Mouse (Mus musculus): ENCODE measurements around the gene Prickle4. TPM values are rescaled to one million over a fixed set of nuclear protein-coding genes. Genes with fewer than 3 reads are reported as not detected.

The Prickle4 gene
- polyA plus RNA-seq (2016; fragmentation: Nextera tagmentation; extraction: Ambion mirVana) = 0.79 TPM in 1 of 2 replicates, not detected in the other

DNA sequence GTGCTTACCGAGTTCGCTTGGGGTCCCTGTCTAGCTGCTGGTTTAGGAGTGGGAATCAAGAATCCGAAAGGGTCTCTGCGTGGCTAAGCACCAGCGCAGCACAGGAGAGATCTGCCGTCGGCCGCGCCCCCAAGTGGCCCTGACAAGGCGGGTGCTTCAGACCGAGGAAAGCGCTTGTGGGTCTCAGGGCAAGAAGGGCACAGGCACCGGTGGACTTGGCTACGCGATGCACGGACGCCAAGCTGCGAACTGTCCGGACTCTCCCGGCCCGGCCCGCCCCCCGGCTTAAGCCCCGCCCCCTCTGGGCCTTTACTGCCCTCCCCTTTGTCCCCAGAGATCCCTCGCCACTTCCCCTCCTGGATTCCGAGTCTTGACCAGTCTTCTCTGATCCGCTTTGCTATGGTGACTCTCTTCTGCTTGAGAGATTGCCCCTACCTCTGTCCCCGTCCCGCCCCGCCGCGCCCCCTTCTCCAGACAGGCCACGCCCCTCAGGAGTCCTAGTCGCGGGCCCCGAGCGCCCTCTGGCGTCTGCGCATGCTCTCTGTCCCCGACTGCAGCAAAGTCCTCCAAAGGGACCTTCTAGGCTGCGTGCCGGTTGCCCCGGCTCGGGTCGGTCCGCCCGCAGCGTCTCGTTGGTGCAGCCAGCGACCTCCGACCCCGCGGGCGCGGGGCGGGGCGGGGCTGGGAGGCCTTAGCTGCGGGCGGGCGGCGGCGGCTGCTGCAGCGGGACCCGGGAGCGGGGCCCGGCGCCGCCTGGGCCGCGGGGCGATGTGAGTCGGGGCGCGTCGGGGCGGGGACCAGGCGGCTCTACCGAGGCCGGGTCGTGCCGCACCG, at the start of gene Prickle4:
TSS of gene Prickle4 (minus strand) at position 234 of the 834 bp plus-strand sequence.
- WGBS = under 1% methylated on average over 82 of the region's 82 CpGs
- H3K36me3 ChIP-seq = peaks cover 3% of the 10 kb centered on the region; the same call in 1 of the 2 replicates
- DNase-seq (ENCODE audit: low spot score) = peak; percentile 97
- H3K9me3 ChIP-seq = no peaks in the 10 kb centered on the region
- H3K27ac ChIP-seq = peak within 1 kb of the TSS; percentile 92
- H3K4me1 ChIP-seq = peaks cover 24% of the 10 kb centered on the region
- peak within 1 kb of the TSS; percentile 84 for H3K4me3 ChIP-seq
- H3K27me3 ChIP-seq (ENCODE audit: insufficient read depth, poor library complexity, severe bottlenecking) = peaks cover 53% of the 10 kb centered on the region

DNA sequence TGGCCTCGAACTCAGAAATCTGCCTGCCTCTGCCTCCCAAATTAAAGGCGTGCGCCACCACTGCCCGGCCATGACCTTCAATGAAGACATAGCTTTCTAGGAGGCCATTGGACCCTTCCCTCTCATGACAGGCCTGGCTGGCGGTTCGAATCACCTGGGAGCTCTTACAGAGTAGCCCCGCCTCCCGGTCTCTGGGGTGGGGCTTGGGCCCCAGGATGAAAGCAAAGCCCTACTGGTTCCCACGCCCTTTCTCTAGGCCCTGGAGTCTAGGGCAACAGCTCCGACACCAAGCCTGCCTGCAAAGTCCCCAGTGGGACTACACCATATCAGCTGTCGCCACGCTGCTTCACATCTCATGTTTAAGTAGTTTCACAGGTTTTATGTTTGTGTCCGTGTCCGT, 49.5 kb upstream of the Prickle4 start:
- peaks cover 56% of the 10 kb centered on the region for H3K4me1 ChIP-seq
- no peak overlapping the region for H3K4me3 ChIP-seq
- H3K9me3 ChIP-seq = peaks cover 3% of the 10 kb centered on the region; the same call in 1 of the 2 replicates
- peaks cover 7% of the 10 kb centered on the region; the same call in 1 of the 2 replicates for H3K36me3 ChIP-seq
- DNase-seq (ENCODE audit: low spot score) = no peak
- no peak overlapping the region for H3K27ac ChIP-seq
- H3K27me3 ChIP-seq (ENCODE audit: insufficient read depth, poor library complexity, severe bottlenecking) = peaks cover 6% of the 10 kb centered on the region
- 88% methylated on average over 14 of the region's 14 CpGs for WGBS

DNA sequence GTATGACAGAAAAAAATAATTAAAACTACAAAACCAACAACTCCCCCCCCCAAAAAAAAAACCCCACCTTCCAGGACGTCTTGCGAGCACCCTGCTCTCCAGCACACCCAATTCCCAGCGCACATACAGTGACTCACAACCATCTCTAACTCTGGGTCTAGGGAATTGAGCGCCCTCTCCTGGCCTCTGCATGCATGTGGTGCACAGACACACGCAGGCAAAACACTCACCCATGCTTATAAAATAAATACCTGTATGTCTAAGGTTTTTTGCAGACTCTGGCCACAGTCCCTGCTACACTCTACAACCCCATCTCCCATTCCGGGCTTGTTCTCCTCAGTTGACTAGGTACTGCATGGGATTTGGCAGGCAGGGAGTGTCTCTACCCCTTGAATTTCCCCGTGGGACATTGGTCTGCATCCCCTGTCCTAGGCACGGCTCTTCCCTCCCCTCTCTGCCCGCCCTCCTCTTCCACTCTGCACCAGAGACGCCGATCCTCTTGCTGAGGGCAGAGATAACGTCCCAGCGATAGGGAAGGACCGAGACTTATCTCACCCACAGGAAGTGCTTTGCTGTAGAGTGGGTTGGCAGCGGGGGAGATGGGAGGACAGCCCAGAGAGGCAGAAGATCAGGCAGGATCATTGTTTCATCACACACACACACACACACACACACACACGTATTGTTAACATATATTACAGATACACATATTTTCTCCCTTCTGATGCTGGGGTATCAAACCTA, 48.6 kb upstream of the Prickle4 start:
- peaks cover 3% of the 10 kb centered on the region; the same call in 1 of the 2 replicates for H3K9me3 ChIP-seq
- H3K27ac ChIP-seq = peak overlapping the region; percentile 37; the same call in 1 of the 2 replicates
- H3K27me3 ChIP-seq (ENCODE audit: insufficient read depth, poor library complexity, severe bottlenecking) = peaks cover 16% of the 10 kb centered on the region
- peaks cover 7% of the 10 kb centered on the region; the same call in 1 of the 2 replicates for H3K36me3 ChIP-seq
- peak overlapping the region; percentile 27 for H3K4me3 ChIP-seq
- DNase-seq (ENCODE audit: low spot score) = no peak
- WGBS = 15% methylated on average over 16 of the region's 16 CpGs
- peaks cover 56% of the 10 kb centered on the region for H3K4me1 ChIP-seq

DNA sequence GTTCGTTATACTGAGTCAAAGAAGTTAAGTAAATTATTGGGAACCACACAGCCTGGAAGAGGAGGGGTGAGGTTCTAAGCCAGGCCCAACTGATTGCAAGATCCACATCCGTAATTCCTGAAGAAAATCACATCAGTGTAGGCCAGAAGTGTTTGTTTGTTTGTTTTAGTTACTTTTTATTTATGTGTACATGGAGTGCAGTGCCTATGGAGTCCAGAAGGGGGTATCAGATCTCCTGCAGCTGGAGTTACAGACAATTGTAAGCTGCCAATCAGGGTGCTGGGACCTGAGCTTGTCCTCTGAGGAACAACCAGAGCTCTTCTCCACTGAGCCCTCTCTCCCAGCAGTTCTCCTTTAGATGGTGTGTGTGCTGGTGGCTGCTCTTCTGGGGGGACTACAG, 45.6 kb upstream of the Prickle4 start:
- Histone ChIP-seq H3K9me3 (peaks cover 3% of the 10 kb centered on the region; the same call in 1 of the 2 replicates), H3K4me3 (no peak overlapping the region), H3K36me3 (peaks cover 7% of the 10 kb centered on the region; the same call in 1 of the 2 replicates), H3K27ac (no peak overlapping the region), H3K27me3 (ENCODE audit: insufficient read depth, poor library complexity, severe bottlenecking) (peaks cover 18% of the 10 kb centered on the region), H3K4me1 (peaks cover 62% of the 10 kb centered on the region)
- DNase-seq (ENCODE audit: low spot score) = no peak
- 65% methylated on average over 2 of the region's 2 CpGs for WGBS

DNA sequence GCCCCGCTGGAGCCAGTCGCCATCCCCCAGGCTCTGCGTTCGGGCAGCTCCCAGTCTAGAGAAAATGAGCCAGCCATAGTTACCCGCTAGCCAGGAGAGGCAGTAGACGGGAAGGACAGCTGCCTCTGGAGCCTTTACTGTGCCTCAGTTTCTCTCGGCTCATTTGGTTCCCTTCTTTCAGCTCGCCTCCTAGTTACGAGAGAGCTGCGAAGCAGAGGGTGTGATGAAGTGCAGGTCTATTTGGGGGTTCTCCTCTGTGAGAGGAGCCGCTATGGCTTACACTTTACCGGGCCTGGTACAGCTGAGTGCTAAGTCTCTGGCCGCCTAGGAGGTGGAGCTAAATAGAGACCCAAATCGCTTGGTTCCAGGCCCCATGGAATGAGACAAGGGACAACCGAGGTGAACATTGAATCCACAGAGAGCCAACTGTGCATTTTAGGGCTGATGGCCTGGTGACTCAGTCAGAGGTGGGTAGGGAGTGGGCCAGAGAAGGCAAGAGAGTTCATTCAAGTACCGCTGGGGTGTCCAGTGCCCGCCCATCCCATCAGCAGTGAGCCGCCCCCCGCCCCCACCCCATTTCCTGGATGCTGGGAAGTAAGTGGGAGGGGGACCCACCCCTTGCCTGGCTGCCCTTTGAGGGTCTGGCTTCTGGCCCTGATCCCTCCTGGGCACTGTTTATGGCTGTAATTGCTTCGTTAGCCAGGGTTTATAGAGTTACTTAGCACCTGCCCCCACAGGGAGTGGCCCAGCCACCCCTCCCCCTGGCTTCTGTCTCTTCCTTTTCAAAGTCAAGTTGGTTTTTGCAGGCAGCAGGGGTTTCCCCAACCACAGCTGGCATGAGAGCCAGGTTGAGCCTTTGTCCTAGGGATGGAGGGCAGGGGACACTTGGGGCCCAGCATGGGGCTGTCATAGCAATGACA, 44.6 kb upstream of the Prickle4 start:
- no peaks in the 10 kb centered on the region for H3K9me3 ChIP-seq
- peak overlapping the region; percentile 92 for H3K4me3 ChIP-seq
- 5% methylated on average over 20 of the region's 20 CpGs for WGBS
- H3K36me3 ChIP-seq = peaks cover 2% of the 10 kb centered on the region; the same call in 1 of the 2 replicates
- no peak for DNase-seq (ENCODE audit: low spot score)
- H3K4me1 ChIP-seq = peaks cover 60% of the 10 kb centered on the region
- H3K27ac ChIP-seq = peak overlapping the region; percentile 94
- H3K27me3 ChIP-seq (ENCODE audit: insufficient read depth, poor library complexity, severe bottlenecking) = peaks cover 18% of the 10 kb centered on the region

DNA sequence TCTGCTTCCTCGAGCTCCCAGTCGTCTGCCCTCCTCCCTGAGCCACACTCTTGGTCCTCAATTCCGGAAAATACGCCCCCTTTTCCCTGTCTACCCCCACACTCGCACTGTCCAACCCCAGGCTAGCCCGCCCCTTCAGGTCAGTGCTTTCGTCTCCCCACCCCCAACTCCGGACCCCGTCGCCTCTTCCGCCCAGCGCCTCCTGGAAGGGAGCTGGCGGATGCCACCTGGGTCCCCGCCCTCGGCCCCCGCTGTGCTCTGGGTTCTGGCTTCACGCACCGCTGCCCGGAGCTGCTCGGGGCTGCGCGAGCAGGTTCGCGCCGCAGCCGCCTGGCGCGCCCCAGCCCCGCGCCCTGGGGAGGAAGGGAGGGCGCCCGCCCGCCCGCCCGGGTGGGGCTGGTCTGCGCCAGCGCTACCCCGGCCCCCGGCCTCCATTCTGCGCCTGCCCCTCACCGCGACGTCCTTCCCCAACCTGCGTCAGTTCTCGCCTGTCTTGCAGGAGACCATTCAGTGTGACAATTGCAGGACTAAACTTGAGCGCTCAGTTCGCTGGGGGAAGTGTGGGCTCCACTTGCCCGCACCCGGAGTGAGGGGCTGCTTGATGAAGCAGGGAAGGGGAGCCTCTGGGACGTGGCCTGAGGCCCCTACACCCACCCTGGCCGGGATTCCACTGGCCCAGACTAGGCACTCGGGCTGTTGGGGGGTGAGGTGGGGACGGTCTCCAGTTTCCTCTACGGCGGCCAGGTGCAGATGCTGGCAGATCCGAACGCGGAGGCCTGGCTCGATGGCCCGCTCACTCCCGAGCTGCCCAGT, 43.7 kb upstream of the Prickle4 start:
- peak; percentile 88 for DNase-seq (ENCODE audit: low spot score)
- H3K27ac ChIP-seq = peak overlapping the region; percentile 94
- no peaks in the 10 kb centered on the region for H3K9me3 ChIP-seq
- under 1% methylated on average over 59 of the region's 61 CpGs for WGBS
- H3K4me3 ChIP-seq = peak overlapping the region; percentile 92
- H3K27me3 ChIP-seq (ENCODE audit: insufficient read depth, poor library complexity, severe bottlenecking) = peaks cover 18% of the 10 kb centered on the region
- H3K4me1 ChIP-seq = peaks cover 51% of the 10 kb centered on the region
- no peaks in the 10 kb centered on the region for H3K36me3 ChIP-seq

DNA sequence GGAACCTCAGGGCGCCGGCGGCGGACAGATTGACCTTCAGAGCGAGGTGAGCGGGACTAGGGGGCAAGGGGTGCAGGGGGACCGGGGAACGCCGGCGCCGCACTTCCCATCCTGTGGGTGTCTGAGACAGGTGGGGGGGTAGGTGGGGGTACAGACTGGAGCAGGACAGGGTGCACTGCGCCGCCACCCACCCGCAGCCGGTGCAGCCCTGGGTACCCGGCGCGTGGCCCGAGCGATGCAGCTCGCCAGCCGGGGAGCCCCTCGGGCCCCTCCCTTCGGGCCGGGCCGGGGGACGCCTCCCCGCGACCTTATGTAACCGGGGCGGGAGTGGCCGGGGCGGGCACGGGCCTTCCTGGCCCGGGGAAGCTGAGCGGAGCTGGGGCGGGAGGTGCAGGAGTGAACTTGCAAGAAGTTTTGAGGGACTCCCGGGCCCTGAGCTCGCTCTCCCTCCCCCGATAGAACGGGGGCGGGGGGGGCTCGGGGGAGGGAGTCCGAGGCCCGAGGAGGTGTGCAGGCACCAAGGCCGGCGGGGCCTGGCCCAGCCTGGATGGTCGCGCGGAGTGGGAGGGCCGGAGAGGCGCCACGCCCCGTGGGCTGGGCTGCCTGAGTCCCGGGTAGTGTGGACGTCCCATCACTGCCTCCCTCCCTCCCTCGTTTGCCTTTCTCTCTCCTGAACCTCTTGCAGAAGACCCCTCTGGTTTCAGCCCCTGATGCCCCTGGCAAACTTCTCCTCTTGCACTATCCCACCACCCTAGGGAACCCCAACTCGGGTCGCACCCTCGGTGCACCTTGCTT, 42.9 kb upstream of the Prickle4 start:
- DNase-seq (ENCODE audit: low spot score) = peak; percentile 92
- Histone ChIP-seq H3K27me3 (ENCODE audit: insufficient read depth, poor library complexity, severe bottlenecking) (peaks cover 23% of the 10 kb centered on the region), H3K27ac (peak overlapping the region; percentile 94), H3K36me3 (no peaks in the 10 kb centered on the region), H3K9me3 (no peaks in the 10 kb centered on the region), H3K4me1 (peaks cover 44% of the 10 kb centered on the region), H3K4me3 (peak overlapping the region; percentile 92)
- under 1% methylated on average over 44 of the region's 60 CpGs for WGBS

DNA sequence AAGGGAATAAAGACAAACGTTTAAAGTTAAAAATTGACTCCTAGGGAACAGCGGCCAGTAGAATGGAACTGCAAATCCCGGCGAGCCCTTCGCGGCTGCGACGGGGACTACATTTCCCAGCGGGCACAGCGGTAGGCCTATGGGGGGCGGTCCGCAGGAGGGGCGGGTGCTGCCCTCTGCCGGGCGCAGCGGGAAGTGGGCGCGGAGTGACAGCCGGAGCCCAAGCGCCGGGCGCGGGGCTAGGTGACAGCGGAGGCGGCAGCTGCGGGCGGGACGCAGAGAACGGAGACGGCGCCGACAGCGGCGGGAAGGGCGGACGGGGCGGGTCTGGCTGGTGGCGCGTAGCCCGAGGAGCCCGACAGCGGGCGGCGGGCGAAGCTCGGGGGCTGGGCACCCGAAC, 42.3 kb upstream of the Prickle4 start, which contains the start of gene Tfeb:
TSS of gene Tfeb (plus strand) at position 175 of the 400 bp plus-strand sequence.
- Histone ChIP-seq H3K27me3 (ENCODE audit: insufficient read depth, poor library complexity, severe bottlenecking) (peaks cover 29% of the 10 kb centered on the region), H3K27ac (peak within 1 kb of the TSS; percentile 94), H3K36me3 (no peaks in the 10 kb centered on the region), H3K4me1 (peaks cover 43% of the 10 kb centered on the region), H3K4me3 (peak within 1 kb of the TSS; percentile 92), H3K9me3 (no peaks in the 10 kb centered on the region)
- peak; percentile 94 for DNase-seq (ENCODE audit: low spot score)
- under 1% methylated on average over 47 of the region's 47 CpGs for WGBS

DNA sequence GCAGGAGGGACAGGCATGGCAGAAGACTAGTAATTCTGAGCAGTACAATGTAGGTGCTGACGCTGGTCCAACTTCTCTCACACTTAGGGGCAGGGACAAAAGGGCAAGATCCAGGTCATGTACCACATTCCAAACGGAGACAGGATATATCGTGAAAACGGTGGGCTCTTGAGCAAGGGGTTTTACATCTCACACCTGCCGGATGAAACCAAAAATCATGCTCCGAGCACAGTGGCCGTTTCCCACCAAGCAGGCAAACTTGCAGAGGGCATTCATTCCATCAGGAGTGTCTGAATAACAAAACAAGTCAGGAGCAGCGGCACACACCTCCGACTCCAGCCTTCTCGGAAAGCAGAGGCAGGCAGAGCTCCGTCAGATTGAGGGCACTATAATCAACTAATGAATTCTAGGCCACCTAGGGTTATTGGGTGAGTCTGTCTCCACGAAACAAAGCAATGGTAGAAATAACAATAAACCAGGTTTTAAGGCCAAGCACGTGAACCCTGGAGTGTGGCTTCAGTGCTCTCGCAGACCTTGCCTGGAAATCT, 41.1 kb upstream of the Prickle4 start:
- H3K27ac ChIP-seq = no peak overlapping the region
- H3K4me1 ChIP-seq = peaks cover 36% of the 10 kb centered on the region
- 73% methylated on average over 14 of the region's 14 CpGs for WGBS
- no peak overlapping the region for H3K4me3 ChIP-seq
- DNase-seq (ENCODE audit: low spot score) = no peak
- no peaks in the 10 kb centered on the region for H3K9me3 ChIP-seq
- no peaks in the 10 kb centered on the region for H3K36me3 ChIP-seq
- peaks cover 29% of the 10 kb centered on the region for H3K27me3 ChIP-seq (ENCODE audit: insufficient read depth, poor library complexity, severe bottlenecking)

DNA sequence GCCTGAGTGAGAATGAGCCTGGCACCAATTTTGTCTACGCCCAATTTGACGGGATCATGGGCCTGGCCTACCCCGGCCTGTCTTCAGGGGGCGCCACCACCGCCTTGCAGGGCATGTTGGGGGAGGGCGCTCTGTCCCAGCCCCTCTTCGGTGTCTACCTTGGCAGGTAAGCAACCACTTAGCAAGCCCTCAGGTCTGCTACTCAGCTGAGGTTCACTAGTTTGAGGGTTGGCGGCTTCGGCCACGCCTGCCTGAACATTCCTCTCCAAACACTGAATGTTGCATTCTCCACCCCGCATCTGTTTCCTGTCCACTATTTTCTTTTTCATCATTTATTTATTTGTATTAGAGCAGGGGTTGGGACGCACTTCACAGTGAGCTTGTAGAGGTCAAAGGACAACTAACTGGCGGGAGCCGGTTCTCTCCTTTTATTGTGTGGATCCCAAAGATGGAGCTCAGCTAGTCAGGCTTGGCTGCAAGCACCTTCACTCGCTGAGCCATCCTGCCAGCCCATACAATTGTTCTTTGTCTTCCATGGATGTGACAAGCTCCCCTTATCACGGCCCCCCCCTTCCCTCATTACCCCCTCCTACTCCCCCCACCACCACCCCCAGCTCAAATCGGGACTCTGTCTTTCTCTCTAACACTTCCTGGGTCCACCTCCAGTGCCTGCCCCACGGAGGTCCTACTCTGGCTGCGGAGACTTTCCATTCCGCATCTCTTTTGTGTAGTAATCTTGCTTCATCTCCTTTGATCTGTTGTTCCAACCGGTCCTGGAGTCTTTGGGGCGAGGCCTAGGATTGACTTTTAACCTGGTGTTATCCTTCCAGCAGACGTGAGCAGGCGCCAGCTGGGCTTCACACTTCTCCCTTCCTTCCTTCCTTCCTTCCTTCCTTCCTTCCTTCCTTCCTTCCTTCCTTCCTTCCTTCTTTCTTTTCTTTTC, 36.4 kb upstream of the Prickle4 start:
- peaks cover 7% of the 10 kb centered on the region; the same call in 1 of the 2 replicates for H3K4me1 ChIP-seq
- no peaks in the 10 kb centered on the region for H3K36me3 ChIP-seq
- 53% methylated on average over 24 of the region's 24 CpGs for WGBS
- no peak overlapping the region for H3K4me3 ChIP-seq
- no peaks in the 10 kb centered on the region for H3K9me3 ChIP-seq
- H3K27me3 ChIP-seq (ENCODE audit: insufficient read depth, poor library complexity, severe bottlenecking) = peaks cover 21% of the 10 kb centered on the region; the same call in 1 of the 2 replicates
- 0 out of 2 replicates have a peak overlapping the region, but pooled peaks have one; percentile 10 for H3K27ac ChIP-seq
- no peak for DNase-seq (ENCODE audit: low spot score)

Measured in heart, embryonic 10.5 days (tissue).